Mouse (Mus musculus) liver (tissue): ENCODE results near the gene Usp5.

Source experiments
- DNase-seq: peaks from one replicate; pipeline ENCODE4 v3.0.0-alpha.2; 2020; ENCODE audit warnings: mixed read lengths

Gene Usp5

GRCm38 (mm10) chr6:124828868-124829798 is at the start of gene Usp5, which contains the start of gene Cdca3:
Usp5 (minus strand) TSS chr6:124829484.
Cdca3 (plus strand) TSS chr6:124829547.
- DNase-seq = peak; percentile 99

GRCm38 (mm10) chr6:124874348-124874747 is 45.1 kb upstream of the Usp5 start:
- no peak for DNase-seq

- no peak for DNase-seq
Observed at GRCm38 (mm10) chr6:124866560-124866959, 37.3 kb upstream of the Usp5 start.

- no peak for DNase-seq
Observed at GRCm38 (mm10) chr6:124865766-124866362, 36.6 kb upstream of the Usp5 start.

GRCm38 (mm10) chr6:124863658-124864298 is 34.5 kb upstream of the Usp5 start, which contains the start of gene Gpr162:
Gpr162 (minus strand) TSS chr6:124863983.
- peak; percentile 54 for DNase-seq

DNA sequence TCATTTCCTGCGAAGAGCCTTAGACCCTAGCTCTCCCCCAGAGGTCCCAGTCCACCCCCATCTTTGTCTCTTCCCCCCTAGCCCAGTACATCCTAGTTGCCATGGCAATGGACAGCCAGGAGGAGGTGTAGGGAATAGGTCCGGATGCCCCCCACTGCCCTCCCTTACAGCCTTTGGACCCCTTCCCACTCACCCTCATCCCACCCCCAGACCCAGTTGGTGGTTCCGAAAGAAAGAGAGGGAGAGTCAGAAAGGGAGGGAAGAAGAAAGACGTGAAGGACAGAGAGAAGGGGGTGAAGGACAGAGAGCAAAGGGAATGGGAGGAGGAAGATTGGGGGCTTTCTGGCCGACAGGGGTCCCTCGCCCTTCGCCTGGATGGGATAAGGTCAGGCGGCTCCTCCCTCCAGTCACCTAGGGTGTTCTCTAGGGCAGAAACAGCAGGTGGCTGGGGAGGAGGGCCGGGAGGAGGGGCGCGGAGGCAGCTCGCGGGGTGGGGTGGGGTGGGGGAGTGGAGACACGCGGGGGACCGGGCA is 33.9 kb upstream of the Usp5 start:
- no peak for DNase-seq

DNA sequence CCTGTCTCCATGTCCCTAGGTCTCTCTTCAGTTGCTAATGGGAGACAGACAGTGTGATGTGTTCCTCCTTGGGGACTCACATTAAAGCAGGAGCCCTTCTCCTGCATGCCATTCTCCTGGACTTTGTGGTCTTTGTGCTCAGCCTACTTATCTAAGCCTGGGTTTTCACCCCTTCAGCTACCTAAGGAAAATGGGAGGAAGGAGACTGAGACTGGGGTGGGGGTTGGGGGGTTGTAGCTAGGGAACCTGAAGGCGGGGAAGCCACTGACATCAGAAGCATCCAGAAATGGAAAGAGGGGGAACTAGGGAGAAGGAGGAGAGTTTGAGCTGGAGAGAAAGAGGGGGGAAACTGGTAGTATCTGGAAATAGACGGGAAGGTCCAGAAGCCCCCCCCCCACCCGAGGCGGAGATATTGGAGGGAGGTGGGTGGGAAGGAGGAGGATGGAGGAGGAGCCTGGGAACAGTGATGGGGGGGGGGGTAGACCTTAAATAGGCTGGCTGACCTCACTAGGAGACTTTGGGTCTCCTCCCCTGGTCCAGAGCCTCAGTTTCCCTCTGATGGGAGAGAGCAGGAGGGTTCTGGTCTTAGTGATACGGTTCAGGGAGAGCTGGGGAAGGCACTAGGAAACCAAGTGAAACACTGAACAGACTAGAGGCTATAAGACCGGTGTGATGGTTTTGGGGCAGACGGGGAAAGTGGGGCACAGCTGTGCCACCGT is 33.3 kb upstream of the Usp5 start:
- no peak for DNase-seq

- no peak for DNase-seq
Observed at GRCm38 (mm10) chr6:124861802-124862201, 32.5 kb upstream of the Usp5 start.

DNA sequence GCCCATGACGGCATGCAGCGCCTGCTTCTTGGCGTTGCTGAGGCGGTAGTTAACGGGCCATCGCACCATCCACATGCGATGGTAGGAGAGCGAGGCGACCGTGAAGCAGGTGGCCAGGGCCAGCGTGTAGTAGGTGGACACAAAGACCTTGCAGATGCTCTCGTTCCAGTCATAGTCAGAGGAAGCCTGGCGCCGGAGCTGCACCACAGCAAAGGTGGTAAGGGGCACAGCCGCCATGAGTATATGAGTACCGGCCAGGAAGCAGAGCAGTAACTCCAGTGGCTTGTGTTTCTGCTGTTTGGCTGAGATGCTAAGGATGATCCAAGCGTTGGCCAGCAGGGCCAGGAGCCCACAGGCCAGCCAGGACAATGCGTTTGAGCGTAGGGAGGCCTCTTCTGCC is 32.0 kb upstream of the Usp5 start:
- no peak for DNase-seq

DNA sequence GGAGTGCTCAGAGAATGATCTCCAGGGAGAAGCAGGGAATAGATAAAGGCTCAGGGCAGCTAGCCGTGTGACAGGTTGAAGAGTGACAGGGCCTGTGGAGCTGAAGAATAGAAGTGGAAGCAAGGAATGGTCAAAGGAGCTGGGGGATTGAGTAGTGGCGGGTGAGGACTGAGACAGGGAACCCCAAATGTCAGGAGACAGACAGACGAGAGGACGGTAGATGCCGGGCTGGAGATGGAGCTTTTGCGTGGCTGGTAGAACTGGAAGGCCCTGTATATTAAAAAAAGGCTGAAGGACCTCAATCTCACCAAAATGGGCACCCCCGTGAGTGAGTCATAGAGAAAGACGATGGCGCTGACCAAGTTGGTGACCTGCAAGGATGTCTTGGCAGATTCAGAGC is 31.2 kb upstream of the Usp5 start:
- DNase-seq = no peak

- DNase-seq = peak; percentile 80
Observed at GRCm38 (mm10) chr6:124859725-124860124, 30.4 kb upstream of the Usp5 start.

DNA sequence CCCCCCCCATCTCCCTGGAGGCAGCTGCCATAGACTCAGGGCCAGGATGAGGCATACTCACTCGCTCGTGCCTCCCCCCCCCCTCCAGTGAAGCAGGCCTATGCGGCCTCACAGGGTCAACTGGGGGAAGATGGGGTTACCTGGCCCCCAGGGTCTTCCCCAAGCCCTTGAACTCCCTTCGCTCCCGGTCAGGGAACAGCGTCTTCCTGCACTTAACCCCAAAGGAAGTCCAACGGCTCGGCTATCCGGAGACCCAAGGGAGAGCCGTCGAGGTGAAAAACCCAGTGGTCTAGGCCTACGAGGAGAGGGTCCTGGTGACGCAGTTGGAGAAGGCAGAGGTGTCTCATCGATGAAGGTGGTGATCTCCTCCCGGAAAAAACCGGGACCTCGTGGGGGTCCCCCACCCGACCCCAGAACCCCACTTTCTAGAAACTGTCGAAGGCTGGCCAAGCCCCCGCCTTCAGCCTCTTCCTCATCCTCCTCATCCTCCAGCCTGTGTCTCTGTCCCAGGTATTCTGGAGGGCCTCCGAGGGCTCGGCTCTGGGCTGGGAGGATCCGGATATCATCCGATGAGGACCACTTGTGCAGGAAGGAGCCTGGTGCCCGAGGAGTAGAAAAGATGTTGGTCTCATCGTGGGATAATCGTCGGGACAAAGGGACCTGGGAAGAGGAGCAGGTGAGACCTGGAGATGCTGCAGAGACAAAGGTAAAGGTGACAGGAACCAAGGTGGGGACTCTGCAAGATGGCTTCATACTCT is 29.5 kb upstream of the Usp5 start:
- DNase-seq = no peak

- no peak for DNase-seq
Observed at GRCm38 (mm10) chr6:124857840-124858530, 28.7 kb upstream of the Usp5 start.

DNA sequence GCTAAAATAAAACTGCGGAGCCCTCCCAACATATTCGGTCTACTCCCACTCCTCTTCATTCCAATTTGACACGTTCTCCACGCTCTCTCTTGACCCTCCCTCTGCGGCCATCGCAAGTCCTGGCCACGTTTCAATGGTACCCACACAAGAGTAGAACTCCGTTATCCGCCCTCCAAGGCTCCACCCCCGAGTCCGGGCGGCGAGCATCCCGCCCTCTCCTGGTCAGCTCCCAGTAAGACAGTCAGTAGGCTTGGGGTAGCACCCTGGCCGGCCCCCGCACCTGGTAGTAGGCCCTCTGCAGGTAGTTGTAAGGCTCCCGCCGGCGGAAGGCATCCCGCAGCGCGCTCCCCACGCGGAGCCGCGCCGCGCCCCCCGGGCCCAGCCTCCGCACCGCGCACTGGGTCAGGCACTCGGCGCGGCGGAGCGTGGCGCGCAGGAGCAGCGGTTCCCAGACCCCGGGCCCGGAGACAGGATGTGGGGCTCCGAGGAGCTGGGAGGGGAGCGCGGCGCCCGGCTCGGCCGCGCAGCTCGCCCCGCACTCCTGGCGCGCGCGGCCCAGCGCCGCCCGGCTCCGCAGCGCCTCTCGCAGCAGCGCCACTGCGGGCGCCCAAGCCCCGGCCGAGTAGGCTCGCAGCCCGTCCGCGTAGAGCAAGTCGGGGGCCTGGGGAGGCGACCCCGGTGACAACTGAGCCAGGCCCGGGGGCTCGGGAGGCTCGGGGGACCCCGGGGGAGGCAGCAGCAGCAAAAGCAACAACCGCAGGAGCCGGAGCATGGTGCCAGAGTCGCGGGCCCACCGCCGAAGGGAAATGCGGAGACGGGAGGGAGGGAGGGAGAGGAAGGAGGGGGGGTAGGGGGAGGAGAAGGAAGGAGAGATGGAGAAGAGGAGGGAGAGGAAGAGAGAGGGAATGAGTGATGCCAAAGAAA is 27.9 kb upstream of the Usp5 start, which contains the start of gene P3h3:
Gene P3h3 (minus strand): TSS at position 837 of the 924 bp plus-strand sequence.
- peak; percentile 73 for DNase-seq

- DNase-seq = peak; percentile 36
Observed at GRCm38 (mm10) chr6:124856321-124856720, 27.0 kb upstream of the Usp5 start.

- DNase-seq = no peak
Observed at GRCm38 (mm10) chr6:124854647-124855046, 25.4 kb upstream of the Usp5 start.

DNA sequence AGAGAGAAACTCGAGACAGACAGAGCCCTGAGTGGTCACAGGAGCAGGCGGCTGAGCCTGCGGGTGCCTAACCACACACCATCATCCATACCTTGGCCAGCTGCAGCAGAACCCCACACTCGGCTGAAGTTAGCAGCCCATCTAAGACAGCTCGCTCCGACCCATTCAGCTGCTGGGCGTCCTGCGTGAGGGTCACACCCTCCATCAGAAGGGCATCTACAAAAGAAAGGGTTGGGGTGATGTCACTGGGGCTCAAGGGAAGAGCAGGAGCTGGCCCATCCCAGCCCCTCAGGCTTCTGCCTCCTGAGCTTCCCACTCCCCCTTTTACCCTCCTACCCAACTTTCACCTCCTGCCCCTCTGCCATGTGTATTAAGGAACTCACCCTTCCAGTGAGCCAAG is 21.3 kb upstream of the Usp5 start:
- no peak for DNase-seq

DNA sequence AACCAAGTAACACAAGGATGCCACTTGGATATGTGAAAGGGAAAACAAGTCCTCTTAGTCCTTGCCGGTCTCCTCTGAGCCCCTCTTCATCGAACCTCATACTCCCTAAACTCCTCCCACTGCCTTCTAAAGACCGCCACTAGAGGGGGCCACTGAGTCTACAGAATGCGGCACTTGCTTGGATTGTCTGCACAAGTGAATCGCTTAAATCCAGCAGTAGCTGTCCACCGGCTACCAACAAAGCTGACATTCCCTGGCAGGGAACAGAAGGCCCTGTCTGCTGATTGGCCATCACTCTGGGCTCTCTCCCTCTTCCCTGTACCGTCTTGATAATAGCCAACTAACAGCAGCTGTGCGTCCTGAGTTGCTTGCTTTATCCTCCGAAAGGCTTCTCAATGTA is 18.0 kb upstream of the Usp5 start:
- peak; percentile 85 for DNase-seq

DNA sequence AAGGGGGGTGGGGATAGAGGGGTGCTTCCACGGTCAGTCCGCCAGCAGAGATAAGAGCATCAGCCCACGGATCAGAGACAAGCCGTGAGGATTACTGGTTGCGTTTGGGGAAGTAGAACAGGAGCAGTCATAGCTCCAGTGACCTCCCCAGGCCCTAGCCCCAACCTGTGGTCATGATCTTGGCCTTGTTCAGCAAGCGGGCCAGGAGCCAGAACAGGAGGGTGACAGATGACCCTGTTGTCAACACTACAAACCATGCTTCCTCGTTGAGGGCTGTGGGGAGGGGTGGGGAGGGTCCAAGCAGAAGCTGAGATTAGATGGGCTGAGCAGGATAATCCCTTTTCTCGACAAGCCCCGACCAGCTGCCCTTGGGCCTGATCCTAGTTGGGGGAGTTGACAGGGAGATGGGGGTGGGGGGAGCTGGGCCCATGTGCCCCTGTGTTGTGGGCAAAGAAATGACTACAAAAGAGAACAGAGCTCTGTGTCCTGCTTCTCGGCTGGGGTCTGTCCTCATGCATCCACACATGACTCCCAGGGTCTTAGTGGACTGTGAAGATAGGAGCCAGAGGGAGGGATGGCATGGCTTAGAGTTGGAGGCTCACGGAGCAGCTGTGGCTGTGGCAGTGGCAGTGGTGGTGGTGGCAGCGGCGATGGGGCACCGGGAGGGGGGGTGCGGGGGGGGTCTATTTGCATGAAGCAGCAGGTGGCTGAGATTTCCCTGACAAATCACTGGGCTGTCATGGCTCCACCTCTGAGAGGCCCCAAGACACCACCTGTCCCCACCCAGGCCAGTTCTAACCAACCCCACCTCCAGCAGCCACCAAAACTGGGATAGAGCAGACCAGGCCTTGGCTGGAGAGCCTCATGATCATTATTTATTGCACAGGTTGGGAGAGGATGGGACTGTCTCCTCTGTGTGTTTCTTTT is 11.2 kb upstream of the Usp5 start, which contains the start of gene Gnb3:
Gene Gnb3 (minus strand): TSS at position 35 of the 927 bp plus-strand sequence.
- no peak for DNase-seq
